Mouse (Mus musculus) myocyte (in vitro differentiated cells): ENCODE measurements around the gene Tmem201. TPM values are rescaled to one million over a fixed set of nuclear protein-coding genes. Genes with fewer than 3 reads are reported as not detected.

ENCODE experiments used
- H3K27me3 ChIP-seq: one replicate; pipeline ENCODE4 v1.6.1; 2011; ENCODE audit not compliant: control insufficient read depth, insufficient read depth, insufficient read length
- H3K36me3 ChIP-seq: one replicate; pipeline ENCODE4 v1.6.1; 2011; ENCODE audit not compliant: control insufficient read depth, insufficient read depth
- H3K4me2 ChIP-seq: one replicate; pipeline ENCODE4 v1.6.1; 2011; ENCODE audit warnings: low read depth, control low read depth
- H3K4me3 ChIP-seq: one replicate; pipeline ENCODE4 v1.5.1; 2011; ENCODE audit warnings: mild to moderate bottlenecking, control low read depth, moderate library complexity
- H3K79me2 ChIP-seq: one replicate; pipeline ENCODE4 v1.6.1; 2011; ENCODE audit not compliant: control insufficient read depth, insufficient read depth
- H3ac ChIP-seq: one replicate; pipeline ENCODE4 v1.6.1; 2011; ENCODE audit not compliant: control insufficient read depth, insufficient read length
- CEBPB ChIP-seq: IDR thresholded peaks from 2 replicates; pipeline ENCODE4 v1.6.1; 2011; ENCODE audit warnings: mild to moderate bottlenecking, moderate library complexity; ENCODE audit not compliant: poor library complexity, insufficient read depth, severe bottlenecking
- E2F4 ChIP-seq: IDR thresholded peaks from one replicate; pipeline ENCODE4 v1.6.1; 2011; ENCODE audit warnings: mild to moderate bottlenecking, control low read depth, moderate library complexity; ENCODE audit not compliant: insufficient read depth
- MAX ChIP-seq: IDR thresholded peaks from one replicate; pipeline ENCODE4 v1.6.1; 2011; ENCODE audit warnings: low read depth, mild to moderate bottlenecking, control low read depth
- MYOD1 ChIP-seq, 3 experiments: IDR thresholded peaks; one replicate each; pipeline ENCODE4 v1.6.1; 2011; ENCODE audit warnings: control low read depth in 2 of 3, low read depth in 2 of 3, mild to moderate bottlenecking in 2 of 3, moderate library complexity in 1 of 3; ENCODE audit not compliant: insufficient read length in 2 of 3, control insufficient read depth in 1 of 3
- MYOG ChIP-seq, 3 experiments: IDR thresholded peaks; one replicate each; pipeline ENCODE4 v1.6.1; 2011; ENCODE audit warnings: control low read depth in 2 of 3, low read depth in 2 of 3, mild to moderate bottlenecking in 2 of 3; ENCODE audit not compliant: insufficient read length in 2 of 3, control insufficient read depth in 1 of 3, insufficient read depth in 1 of 3
- POLR2A ChIP-seq: IDR thresholded peaks from one replicate; pipeline ENCODE4 v1.6.1; 2011; ENCODE audit warnings: low read depth, mild to moderate bottlenecking, control low read depth, moderate library complexity; ENCODE audit not compliant: insufficient read length
- POLR2AphosphoS2 ChIP-seq: IDR thresholded peaks from one replicate; pipeline ENCODE4 v1.6.1; 2011; ENCODE audit warnings: low read depth, control low read depth; ENCODE audit not compliant: insufficient read length
- REST ChIP-seq: IDR thresholded peaks from one replicate; pipeline ENCODE4 v1.6.1; 2011; ENCODE audit warnings: mild to moderate bottlenecking, control low read depth, moderate library complexity; ENCODE audit not compliant: insufficient read depth, insufficient read length
- SRF ChIP-seq: IDR thresholded peaks from one replicate; pipeline ENCODE4 v1.6.1; 2011; ENCODE audit warnings: low read depth; ENCODE audit not compliant: control insufficient read depth, insufficient read length
- TCF12 ChIP-seq: IDR thresholded peaks from one replicate; pipeline ENCODE4 v1.6.1; 2011; ENCODE audit warnings: mild to moderate bottlenecking, control low read depth; ENCODE audit not compliant: poor library complexity, insufficient read depth, severe bottlenecking
- TCF3 ChIP-seq: IDR thresholded peaks from one replicate; pipeline ENCODE4 v1.6.1; 2011; ENCODE audit warnings: low read depth, control low read depth; ENCODE audit not compliant: insufficient read length
- USF1 ChIP-seq: IDR thresholded peaks from one replicate; pipeline ENCODE4 v1.6.1; 2011; ENCODE audit warnings: low read depth, mild to moderate bottlenecking, control low read depth, moderate library complexity
- polyA plus RNA-seq: library from polyadenylated mRNA; unstranded; fragments of >200 nt; fragmentation: generic; extraction: Trizol; gene quantifications from one replicate; pipeline ENCODE4 v1.2.1, GENCODE M21; 2012; ENCODE audit warnings: missing spikeins

Gene Tmem201
- polyA plus RNA-seq, 1 experiment, result 31.1 TPM

GRCm38 (mm10) chr4:149732800-149733199 lies 5.0 kb downstream of the Tmem201 start:
- H3K79me2 ChIP-seq, result peaks cover 41% of the 10 kb centered on the region
- peak in 1 of 3 experiments; percentile 3 for TF ChIP-seq MYOG (IDR thresholded peaks at IDR 0.05; ENCODE audit: control insufficient read depth in 1 of 3, insufficient read depth in 1 of 3, insufficient read length in 2 of 3, low read depth in 2 of 3)
- no peak for TF ChIP-seq USF1
- TF ChIP-seq MYOD1 (IDR thresholded peaks at IDR 0.05; ENCODE audit: control insufficient read depth in 1 of 3, insufficient read length in 2 of 3, low read depth in 2 of 3), result peak in 1 of 3 experiments; percentile 50
- H3K27me3 ChIP-seq, result no peaks in the 10 kb centered on the region
- no peaks in the 10 kb centered on the region for H3K36me3 ChIP-seq
- no peak overlapping the region for H3K4me3 ChIP-seq
- no peak overlapping the region for H3ac ChIP-seq
- peak overlapping the region; percentile 8 for H3K4me2 ChIP-seq

GRCm38 (mm10) chr4:149732313-149732712 lies 5.5 kb downstream of the Tmem201 start:
- Histone ChIP-seq H3K4me3 (no peak overlapping the region), H3K79me2 (peaks cover 39% of the 10 kb centered on the region), H3K36me3 (no peaks in the 10 kb centered on the region), H3ac (no peak overlapping the region), H3K27me3 (no peaks in the 10 kb centered on the region), H3K4me2 (no peak overlapping the region)
- TF ChIP-seq MYOG (IDR thresholded peaks at IDR 0.05; ENCODE audit: control insufficient read depth in 1 of 3, insufficient read depth in 1 of 3, insufficient read length in 2 of 3, low read depth in 2 of 3), result peak; percentile 68 to 94 (median 92)
- TF ChIP-seq E2F4, result no peak
- TF ChIP-seq SRF, result no peak
- TF ChIP-seq MAX, result no peak
- TF ChIP-seq TCF3, result peak; percentile 87
- TF ChIP-seq CEBPB, result no peak
- peak; percentile 66 to 93 (median 86) for TF ChIP-seq MYOD1 (IDR thresholded peaks at IDR 0.05; ENCODE audit: control insufficient read depth in 1 of 3, insufficient read length in 2 of 3, low read depth in 2 of 3)
- TF ChIP-seq POLR2AphosphoS2, result no peak
- peak; percentile 96 for TF ChIP-seq TCF12
- no peak for TF ChIP-seq REST
- TF ChIP-seq USF1, result no peak
- no peak for TF ChIP-seq POLR2A

GRCm38 (mm10) chr4:149730827-149731226 lies 7.0 kb downstream of the Tmem201 start:
- TF ChIP-seq TCF3, result peak; percentile 38
- TF ChIP-seq MYOD1 (IDR thresholded peaks at IDR 0.05; ENCODE audit: control insufficient read depth in 1 of 3, insufficient read length in 2 of 3, low read depth in 2 of 3), result peak in 2 of 3 experiments; percentile 28 to 55
- no peak for TF ChIP-seq POLR2AphosphoS2
- no peak for TF ChIP-seq E2F4
- TF ChIP-seq MYOG (IDR thresholded peaks at IDR 0.05; ENCODE audit: control insufficient read depth in 1 of 3, insufficient read depth in 1 of 3, insufficient read length in 2 of 3, low read depth in 2 of 3), result peak in 2 of 3 experiments; percentile 55 to 87
- no peak for TF ChIP-seq USF1
- no peaks in the 10 kb centered on the region for H3K27me3 ChIP-seq
- no peaks in the 10 kb centered on the region for H3K36me3 ChIP-seq
- H3K4me3 ChIP-seq, result no peak overlapping the region
- no peak overlapping the region for H3K4me2 ChIP-seq
- peaks cover 24% of the 10 kb centered on the region for H3K79me2 ChIP-seq
- no peak overlapping the region for H3ac ChIP-seq

GRCm38 (mm10) chr4:149728810-149729209 lies 9.0 kb downstream of the Tmem201 start:
- Histone ChIP-seq H3K27me3 (no peaks in the 10 kb centered on the region), H3K4me2 (no peak overlapping the region), H3ac (no peak overlapping the region), H3K79me2 (peaks cover 6% of the 10 kb centered on the region), H3K4me3 (no peak overlapping the region), H3K36me3 (no peaks in the 10 kb centered on the region)
- no peak for TF ChIP-seq MAX
- TF ChIP-seq E2F4, result no peak
- TF ChIP-seq MYOD1 (IDR thresholded peaks at IDR 0.05; ENCODE audit: control insufficient read depth in 1 of 3, insufficient read length in 2 of 3, low read depth in 2 of 3), result no peak
- TF ChIP-seq REST, result no peak
- TF ChIP-seq MYOG (IDR thresholded peaks at IDR 0.05; ENCODE audit: control insufficient read depth in 1 of 3, insufficient read depth in 1 of 3, insufficient read length in 2 of 3, low read depth in 2 of 3), result no peak
- no peak for TF ChIP-seq POLR2A
- no peak for TF ChIP-seq TCF3
- no peak for TF ChIP-seq SRF
- TF ChIP-seq POLR2AphosphoS2, result no peak
- TF ChIP-seq USF1, result no peak
- TF ChIP-seq CEBPB, result no peak
- no peak for TF ChIP-seq TCF12

- no peaks in the 10 kb centered on the region for H3K27me3 ChIP-seq
These were observed 10.2 kb downstream of the Tmem201 start for GRCm38 (mm10) chr4:149727636-149728035.

More at GRCm38 (mm10) chr4:149727636-149728035, 10.2 kb downstream of the Tmem201 start:
- no peaks in the 10 kb centered on the region for H3K79me2 ChIP-seq
- TF ChIP-seq SRF (no peak), E2F4 (no peak), MYOD1 (IDR thresholded peaks at IDR 0.05; ENCODE audit: control insufficient read depth in 1 of 3, insufficient read length in 2 of 3, low read depth in 2 of 3) (no peak), MYOG (IDR thresholded peaks at IDR 0.05; ENCODE audit: control insufficient read depth in 1 of 3, insufficient read depth in 1 of 3, insufficient read length in 2 of 3, low read depth in 2 of 3) (no peak), USF1 (no peak), REST (no peak), CEBPB (no peak), MAX (no peak), TCF3 (no peak), TCF12 (no peak), POLR2A (no peak), POLR2AphosphoS2 (no peak)
- H3ac ChIP-seq, result no peak overlapping the region
- no peak overlapping the region for H3K4me3 ChIP-seq
- no peaks in the 10 kb centered on the region for H3K36me3 ChIP-seq
- no peak overlapping the region for H3K4me2 ChIP-seq
